Mouse (Mus musculus): ENCODE results near the gene Sesn2. TPM values are rescaled to one million over a fixed set of nuclear protein-coding genes. Genes with fewer than 3 reads are reported as not detected.

Sesn2 gene
- polyA plus RNA-seq, 1 experiment from 2014 or later, result 8.7 TPM

DNA sequence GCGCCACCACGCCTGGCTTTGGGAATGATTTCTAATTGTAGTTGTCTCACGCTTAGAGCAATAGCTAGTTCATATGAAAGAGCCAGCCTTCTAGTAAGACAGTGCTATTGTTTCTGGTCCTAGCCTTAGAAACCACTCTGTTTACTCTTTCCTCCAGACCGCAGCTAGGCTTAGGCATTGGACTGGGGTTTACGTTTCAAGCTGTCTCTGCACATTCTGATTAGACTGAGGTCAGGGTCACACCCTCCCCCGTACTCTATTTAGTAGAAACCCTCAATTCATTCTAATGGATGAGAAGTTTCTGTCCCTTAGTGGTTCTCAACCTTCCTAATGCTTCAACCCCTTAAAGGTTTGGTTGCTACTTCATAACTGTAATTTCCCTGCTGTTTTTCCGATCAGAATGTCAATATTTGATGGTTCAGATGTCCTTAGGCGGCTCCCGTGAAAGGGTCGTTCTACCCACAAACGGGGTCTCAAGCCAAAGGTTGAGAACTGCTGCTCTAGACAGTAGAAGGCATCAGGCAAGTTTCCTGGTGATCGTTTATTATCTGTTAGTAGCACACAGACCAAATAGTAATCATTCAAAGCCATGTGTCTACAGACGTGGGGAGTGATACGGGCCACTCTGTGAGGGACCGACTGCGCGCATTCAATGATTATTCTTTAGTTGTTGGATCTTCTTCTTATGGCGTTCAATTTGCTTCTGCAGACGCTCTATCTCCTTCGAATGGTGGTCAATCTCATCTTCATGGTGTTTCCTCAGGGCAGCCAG, 19.9 kb upstream of the Sesn2 start:
- no peak for DNase-seq
- H3K27ac ChIP-seq (ENCODE audit: low read depth), result peak overlapping the region; percentile 94
- TF ChIP-seq EP300 (IDR thresholded peaks at IDR 0.05; ENCODE audit: low read depth) (peak; percentile 97), CTCF (IDR thresholded peaks at IDR 0.05; ENCODE audit: low read depth) (no peak)
- ATAC-seq, result peak; percentile 67
- peak overlapping the region; percentile 77 for H3K4me2 ChIP-seq (ENCODE audit: low read depth, low read length)
- H3K9me3 ChIP-seq (ENCODE audit: low read length), result no peaks in the 10 kb centered on the region
- H3K27me3 ChIP-seq (ENCODE audit: insufficient read depth, low read length), result no peaks in the 10 kb centered on the region
- 56% methylated on average over 20 of the region's 20 CpGs for WGBS (ENCODE audit: insufficient replicate concordance)
- peaks cover 11% of the 10 kb centered on the region; the same call in 1 of the 2 replicates for H3K36me3 ChIP-seq (replicated peaks; ENCODE audit: insufficient read depth, low read length)
- H3K9ac ChIP-seq (replicated peaks), result peak overlapping the region; percentile 79
- peak overlapping the region; percentile 69 for H3K4me3 ChIP-seq (ENCODE audit: low read depth, low read length)
- H3K4me1 ChIP-seq (ENCODE audit: insufficient read depth), result peaks cover 30% of the 10 kb centered on the region; the same call in 1 of the 2 replicates

DNA sequence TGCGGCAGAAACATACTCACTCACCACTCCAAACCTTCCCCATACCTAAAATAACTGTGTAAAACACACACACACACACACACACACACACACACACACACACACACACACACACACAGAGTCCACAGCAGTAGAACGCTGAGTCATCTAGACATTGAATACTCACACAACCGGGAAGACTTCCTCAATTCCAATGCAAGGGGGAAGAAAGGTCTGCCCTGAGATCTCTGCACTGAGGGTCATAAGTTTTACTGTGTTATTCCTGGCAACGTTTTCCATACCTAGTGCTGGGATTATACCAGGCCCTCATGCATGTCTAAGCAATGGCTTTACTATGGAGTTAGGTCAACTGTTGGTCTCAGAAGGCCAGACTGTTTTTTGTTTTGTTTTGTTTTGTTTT, 19.0 kb upstream of the Sesn2 start:
- H3K9ac ChIP-seq (replicated peaks), result peak overlapping the region; percentile 39; the same call in 1 of the 2 replicates
- whole genome bisulfite sequencing (ENCODE audit: insufficient replicate concordance), result 35% methylated on average over 4 of the region's 4 CpGs
- H3K9me3 ChIP-seq (ENCODE audit: low read length), result no peaks in the 10 kb centered on the region
- no peaks in the 10 kb centered on the region for H3K27me3 ChIP-seq (ENCODE audit: insufficient read depth, low read length)
- DNase-seq, result peak; percentile 33
- H3K4me1 ChIP-seq (ENCODE audit: insufficient read depth), result peaks cover 24% of the 10 kb centered on the region; the same call in 1 of the 2 replicates
- ATAC-seq, result no peak
- no peak overlapping the region for H3K4me3 ChIP-seq (ENCODE audit: low read depth, low read length)
- peak overlapping the region; percentile 94 for H3K27ac ChIP-seq (ENCODE audit: low read depth)
- TF ChIP-seq CTCF (IDR thresholded peaks at IDR 0.05; ENCODE audit: low read depth), result no peak
- no peak for TF ChIP-seq EP300 (IDR thresholded peaks at IDR 0.05; ENCODE audit: low read depth)
- H3K36me3 ChIP-seq (replicated peaks; ENCODE audit: insufficient read depth, low read length), result peaks cover 11% of the 10 kb centered on the region; the same call in 1 of the 2 replicates
- H3K4me2 ChIP-seq (ENCODE audit: low read depth, low read length), result peak overlapping the region; percentile 77

DNA sequence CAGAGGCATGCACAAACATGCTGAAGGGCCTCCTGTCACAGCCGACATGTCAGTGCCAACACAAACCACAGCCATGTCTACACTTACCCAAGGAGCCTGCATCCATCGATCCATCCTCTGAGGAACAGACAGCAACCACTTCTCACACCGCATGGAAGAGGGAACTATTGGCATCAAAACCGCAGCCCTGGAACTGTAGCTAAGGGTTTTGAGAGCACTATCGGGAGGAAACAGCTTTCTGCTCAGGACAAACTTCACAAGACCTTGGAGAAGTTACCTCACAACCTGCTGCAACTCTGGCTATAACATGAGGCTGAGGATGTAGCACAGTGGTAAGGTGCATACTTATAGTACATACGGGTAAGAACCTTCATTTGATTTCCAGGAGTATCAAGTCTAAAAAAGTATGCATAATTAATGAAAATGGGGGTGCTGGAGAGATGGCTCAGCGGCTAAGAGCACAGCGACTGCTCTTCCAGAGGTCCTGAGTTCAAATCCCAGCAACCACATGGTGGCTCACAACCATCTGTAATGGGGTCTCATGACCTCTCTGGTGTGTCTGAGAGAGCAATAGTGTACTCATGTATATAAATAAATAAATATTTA, 17.7 kb upstream of the Sesn2 start:
- Histone ChIP-seq H3K9me3 (ENCODE audit: low read length) (no peaks in the 10 kb centered on the region), H3K4me1 (ENCODE audit: insufficient read depth) (peaks cover 18% of the 10 kb centered on the region; the same call in 1 of the 2 replicates), H3K27ac (ENCODE audit: low read depth) (no peak overlapping the region)

DNA sequence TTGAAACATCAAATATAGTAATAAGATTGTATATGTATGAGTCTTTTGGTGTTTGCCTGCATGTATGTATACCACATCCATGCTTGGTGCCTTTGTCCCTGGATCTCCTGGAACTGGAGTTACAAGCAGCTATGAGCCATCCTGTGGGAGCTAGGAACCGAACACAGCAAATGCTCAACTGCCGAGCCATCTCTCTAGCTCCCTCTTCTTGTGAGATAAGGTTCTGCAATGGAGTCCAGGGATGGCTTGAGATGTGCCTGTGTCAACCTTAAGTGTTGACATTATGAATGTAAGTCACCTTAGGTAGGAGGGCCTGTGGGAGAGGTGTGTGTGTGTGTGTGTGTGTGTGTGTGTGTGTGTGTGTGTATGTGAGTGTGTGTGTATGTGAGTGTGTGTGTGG, 16.4 kb upstream of the Sesn2 start:
- Histone ChIP-seq H3K4me2 (ENCODE audit: low read depth, low read length) (no peak overlapping the region), H3K9ac (replicated peaks) (no peak overlapping the region), H3K4me3 (ENCODE audit: low read depth, low read length) (no peak overlapping the region), H3K27ac (ENCODE audit: low read depth) (no peak overlapping the region), H3K9me3 (ENCODE audit: low read length) (no peaks in the 10 kb centered on the region), H3K36me3 (replicated peaks; ENCODE audit: insufficient read depth, low read length) (peaks cover 11% of the 10 kb centered on the region; the same call in 1 of the 2 replicates), H3K4me1 (ENCODE audit: insufficient read depth) (peaks cover 13% of the 10 kb centered on the region; the same call in 1 of the 2 replicates), H3K27me3 (ENCODE audit: insufficient read depth, low read length) (no peaks in the 10 kb centered on the region)
- no peak for TF ChIP-seq EP300 (IDR thresholded peaks at IDR 0.05; ENCODE audit: low read depth)
- TF ChIP-seq CTCF (IDR thresholded peaks at IDR 0.05; ENCODE audit: low read depth), result peak; percentile 77
- WGBS (ENCODE audit: insufficient replicate concordance), result 40% methylated on average over 2 of the region's 2 CpGs
- no peak for ATAC-seq
- peak; percentile 30 for DNase-seq

More for the DNA sequence above, 17.7 kb upstream of the Sesn2 start:
- no peak overlapping the region for H3K9ac ChIP-seq (replicated peaks)
- H3K27me3 ChIP-seq (ENCODE audit: insufficient read depth, low read length), result no peaks in the 10 kb centered on the region
- no peak overlapping the region for H3K4me2 ChIP-seq (ENCODE audit: low read depth, low read length)
- ATAC-seq (no peak), DNase-seq (no peak)
- H3K4me3 ChIP-seq (ENCODE audit: low read depth, low read length), result no peak overlapping the region
- TF ChIP-seq CTCF (IDR thresholded peaks at IDR 0.05; ENCODE audit: low read depth), result no peak
- no peak for TF ChIP-seq EP300 (IDR thresholded peaks at IDR 0.05; ENCODE audit: low read depth)
- 68% methylated on average over 8 of the region's 8 CpGs for WGBS (ENCODE audit: insufficient replicate concordance)
- H3K36me3 ChIP-seq (replicated peaks; ENCODE audit: insufficient read depth, low read length), result peaks cover 11% of the 10 kb centered on the region; the same call in 1 of the 2 replicates

DNA sequence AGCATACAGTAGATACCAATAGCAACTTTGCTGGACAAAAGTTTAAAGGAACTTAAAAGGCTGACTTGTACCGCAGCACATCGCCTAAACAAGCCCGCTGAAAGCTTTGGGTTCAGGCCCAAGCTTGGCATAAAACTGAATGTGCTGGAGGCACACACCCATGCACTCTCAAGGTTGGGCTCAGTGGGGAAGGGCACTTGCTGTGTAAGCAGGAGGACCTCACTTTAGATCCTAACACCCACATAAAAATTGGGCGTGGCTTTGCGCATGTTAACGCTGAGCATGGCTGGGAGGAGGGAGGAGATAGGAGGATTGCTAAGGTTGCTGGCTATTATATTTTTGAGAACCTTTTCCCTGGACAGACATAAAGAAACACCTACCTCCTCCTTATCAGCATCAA, 14.5 kb upstream of the Sesn2 start:
- H3K27me3 ChIP-seq (ENCODE audit: insufficient read depth, low read length), result no peaks in the 10 kb centered on the region
- H3K4me2 ChIP-seq (ENCODE audit: low read depth, low read length), result no peak overlapping the region
- 71% methylated on average over 6 of the region's 6 CpGs for WGBS (ENCODE audit: insufficient replicate concordance)
- H3K9me3 ChIP-seq (ENCODE audit: low read length), result no peaks in the 10 kb centered on the region
- H3K9ac ChIP-seq (replicated peaks), result no peak overlapping the region
- peaks cover 5% of the 10 kb centered on the region; the same call in 1 of the 2 replicates for H3K36me3 ChIP-seq (replicated peaks; ENCODE audit: insufficient read depth, low read length)
- TF ChIP-seq EP300 (IDR thresholded peaks at IDR 0.05; ENCODE audit: low read depth), result no peak
- TF ChIP-seq CTCF (IDR thresholded peaks at IDR 0.05; ENCODE audit: low read depth), result no peak
- no peak overlapping the region for H3K27ac ChIP-seq (ENCODE audit: low read depth)
- DNase-seq (no peak), ATAC-seq (no peak)
- no peak overlapping the region for H3K4me3 ChIP-seq (ENCODE audit: low read depth, low read length)
- peaks cover 8% of the 10 kb centered on the region; the same call in 1 of the 2 replicates for H3K4me1 ChIP-seq (ENCODE audit: insufficient read depth)

DNA sequence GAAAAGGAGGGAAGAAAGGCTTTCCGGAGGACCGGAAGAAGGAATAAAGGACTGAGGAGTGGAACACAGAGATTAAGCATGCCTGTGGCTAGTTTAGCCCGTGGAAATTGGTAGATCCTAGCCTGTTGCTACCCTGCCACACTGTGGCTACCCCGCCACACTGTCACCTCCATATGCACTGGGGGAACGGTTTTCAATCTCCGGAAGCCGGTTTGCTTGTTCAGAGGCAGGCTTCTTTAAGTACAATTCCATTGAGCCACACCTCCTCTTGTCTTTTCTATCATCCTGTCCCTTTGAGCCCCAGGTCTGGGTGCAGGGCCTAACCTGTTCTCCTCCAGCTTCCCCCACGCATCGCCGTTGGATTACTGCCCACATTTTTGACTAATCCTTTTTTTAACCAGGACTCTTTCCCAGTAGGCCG, 14.0 kb upstream of the Sesn2 start:
- H3K9ac ChIP-seq (replicated peaks), result no peak overlapping the region
- H3K36me3 ChIP-seq (replicated peaks; ENCODE audit: insufficient read depth, low read length), result 0 out of 2 replicates have a peak, but pooled peaks cover 2% of the 10 kb centered on the region
- 40% methylated on average over 11 of the region's 11 CpGs for WGBS (ENCODE audit: insufficient replicate concordance)
- no peak for TF ChIP-seq EP300 (IDR thresholded peaks at IDR 0.05; ENCODE audit: low read depth)
- no peaks in the 10 kb centered on the region for H3K9me3 ChIP-seq (ENCODE audit: low read length)
- DNase-seq (no peak), ATAC-seq (no peak)
- no peak overlapping the region for H3K27ac ChIP-seq (ENCODE audit: low read depth)
- H3K4me3 ChIP-seq (ENCODE audit: low read depth, low read length), result no peak overlapping the region
- H3K27me3 ChIP-seq (ENCODE audit: insufficient read depth, low read length), result no peaks in the 10 kb centered on the region
- H3K4me2 ChIP-seq (ENCODE audit: low read depth, low read length), result no peak overlapping the region
- peaks cover 4% of the 10 kb centered on the region; the same call in 1 of the 2 replicates for H3K4me1 ChIP-seq (ENCODE audit: insufficient read depth)

Data from liver, postnatal 0 days (tissue).